Mouse (Mus musculus): Measurements from ENCODE around the gene P2ry13.

- TF ChIP-seq CTCF (IDR thresholded peaks at IDR 0.05; ENCODE audit: extremely low read depth, insufficient read depth, low read length) = no peak
- TF ChIP-seq POLR2A (IDR thresholded peaks at IDR 0.05; ENCODE audit: extremely low read depth, insufficient read depth, low read length) = no peak
Observed at GRCm38 (mm10) chr3:59257740-59258664, 47.3 kb upstream of the P2ry13 start.
